Mouse (Mus musculus): ENCODE results near the gene Rftn2. TPM values are rescaled to one million over a fixed set of nuclear protein-coding genes. Genes with fewer than 3 reads are reported as not detected.
"Not testable (repeated sequence)": the region's sequence is repeated elsewhere in the genome, so short reads cannot be mapped to it uniquely, and the experiment has no call there.

Gene Rftn2
- total RNA-seq, 2 experiments from 2014 or later: 2.4 to 3.3 TPM

GRCm38 (mm10) chr1:55130190-55130916 is 96.2 kb downstream of the Rftn2 start:
- no peak for DNase-seq (ENCODE audit: low spot score)

GRCm38 (mm10) chr1:55129716-55130115 is 96.9 kb downstream of the Rftn2 start:
- no peak for DNase-seq (ENCODE audit: low spot score)

GRCm38 (mm10) chr1:55124136-55124535 is 102.4 kb downstream of the Rftn2 start:
- not testable (repeated sequence) for DNase-seq (ENCODE audit: low spot score)

GRCm38 (mm10) chr1:55123561-55123960 is 103.0 kb downstream of the Rftn2 start:
- DNase-seq (ENCODE audit: low spot score): no peak

- DNase-seq (ENCODE audit: low spot score): no peak
Measured at GRCm38 (mm10) chr1:55123046-55123445, 103.5 kb downstream of the Rftn2 start.

Other genes with a start within 250 kb of the Rftn2 start
- 10 to 100 TPM; 43.8 to 45.8 TPM for gene Sf3b1, start 199.3 kb downstream of the Rftn2 start, total RNA-seq (2021)
- gene Coq10b, start 174.0 kb downstream of the Rftn2 start, total RNA-seq (2021): 10 to 100 TPM; 21.4 to 21.9 TPM
- gene Hspe1, start 138.7 kb downstream of the Rftn2 start, total RNA-seq (2021): 10 to 100 TPM; 83.9 to 93.0 TPM
- gene Hspd1, start 138.5 kb downstream of the Rftn2 start, total RNA-seq (2021): 100 to 1,000 TPM; 161 to 176 TPM
- 10 to 100 TPM; 37.8 to 38.0 TPM for gene Mob4, start 95.6 kb downstream of the Rftn2 start, total RNA-seq (2021)
- gene Mars2, start 10.4 kb upstream of the Rftn2 start, total RNA-seq (2021): 1 to 10 TPM; 2.5 TPM
- under 1 TPM in 1 of 2 experiments, not detected in 1; 0.26 TPM for gene Boll, start 136.7 kb upstream of the Rftn2 start, total RNA-seq (2021)
- 1 to 10 TPM; 4.6 to 6.2 TPM for gene Plcl1, start 179.1 kb upstream of the Rftn2 start, total RNA-seq (2021)